Mouse (Mus musculus) CH12.LX (cell line): ENCODE measurements at regions not wholly inside any gene's neighbourhood (a gene's known extent, or its start where the extent isn't known, plus 50 kb on each side); places are given as distances from the start of the nearest gene placed in this dataset.

Experiments used
- DNase-seq: peaks from one replicate; pipeline ENCODE4 v3.0.0-alpha.2; 2013; ENCODE audit errors: extremely low read depth
- H3K27ac ChIP-seq: 2 replicates; pipeline ENCODE4 v1.5.1; 2012; ENCODE audit warnings: low read depth, mild to moderate bottlenecking, control low read depth, moderate library complexity; ENCODE audit not compliant: insufficient read depth
- H3K27me3 ChIP-seq: replicated peaks from 2 replicates; pipeline ENCODE3; 2012; ENCODE audit warnings: inconsistent platforms
- H3K36me3 ChIP-seq, 2 experiments: replicated peaks in 1 of 2; 2 replicates each; pipeline versions ENCODE3 to v1.6.1; 2012; ENCODE audit warnings: inconsistent platforms in 1 of 2, low read length in 1 of 2, mild to moderate bottlenecking in 1 of 2, mixed read lengths in 1 of 2, moderate library complexity in 1 of 2; ENCODE audit not compliant: control insufficient read depth in 1 of 2, insufficient read depth in 1 of 2
- H3K4me1 ChIP-seq, 2 experiments: 2 replicates each; pipeline ENCODE4 v1.6.1; 2012; ENCODE audit warnings: inconsistent platforms in 1 of 2, moderate library complexity in 1 of 2; ENCODE audit not compliant: insufficient read depth in 2 of 2, control insufficient read depth in 1 of 2
- H3K4me2 ChIP-seq: 2 replicates; pipeline ENCODE4 v1.6.1; 2012; ENCODE audit warnings: low read depth, mild to moderate bottlenecking, control low read depth; ENCODE audit not compliant: poor library complexity, insufficient read depth, severe bottlenecking
- H3K4me3 ChIP-seq, 3 experiments: fragments of 150-350 bp in 1 of 3; sonication (generic) in 1 of 3; replicated peaks in 1 of 3; 2 replicates each; pipeline versions ENCODE3 to v1.5.1; 2011 to 2012; ENCODE audit warnings: low read depth in 2 of 3, low read length in 2 of 3, mild to moderate bottlenecking in 2 of 3, moderate library complexity in 2 of 3, control low read depth in 1 of 3, improper control_type of control experiment in 1 of 3, inconsistent platforms in 1 of 3, mixed read lengths in 1 of 3; ENCODE audit not compliant: poor library complexity in 1 of 3
- H3K79me2 ChIP-seq: replicated peaks from 2 replicates; pipeline ENCODE4 v1.6.1; 2012; ENCODE audit warnings: mild to moderate bottlenecking, moderate library complexity; ENCODE audit not compliant: control insufficient read depth, poor library complexity, insufficient read depth, severe bottlenecking; ENCODE audit errors: extremely low read depth
- H3K9ac ChIP-seq: 2 replicates; pipeline ENCODE4 v1.6.1; 2012; ENCODE audit warnings: low read depth, mild to moderate bottlenecking, control low read depth, moderate library complexity; ENCODE audit not compliant: insufficient read depth
- H3K9me3 ChIP-seq: replicated peaks from 2 replicates; pipeline ENCODE3; 2012; ENCODE audit warnings: low read length, inconsistent platforms, mixed read lengths
- BHLHE40 ChIP-seq: IDR thresholded peaks from 2 replicates; pipeline ENCODE4 v1.6.1; 2011; ENCODE audit warnings: mild to moderate bottlenecking, low read depth, low read length, improper control_type of control experiment
- CHD1 ChIP-seq: IDR thresholded peaks from 2 replicates; pipeline ENCODE4 v1.6.1; 2012; ENCODE audit warnings: low read depth, low read length, improper control_type of control experiment, inconsistent platforms
- CHD2 ChIP-seq: IDR thresholded peaks from 2 replicates; pipeline ENCODE4 v1.6.1; 2011; ENCODE audit warnings: low read length, improper control_type of control experiment
- CTCF ChIP-seq, 2 experiments: IDR thresholded peaks in 1 of 2; conservative IDR thresholded peaks in 1 of 2; 2 replicates each; pipeline ENCODE4 v1.5.1; 2011 to 2012; ENCODE audit warnings: low read depth in 2 of 2, low read length in 2 of 2, improper control_type of control experiment in 1 of 2, inconsistent platforms in 1 of 2, mild to moderate bottlenecking in 1 of 2, moderate library complexity in 1 of 2
- E2F4 ChIP-seq: IDR thresholded peaks from 2 replicates; pipeline ENCODE4 v1.6.1; 2011; ENCODE audit warnings: low read depth, low read length, improper control_type of control experiment; ENCODE audit not compliant: insufficient replicate concordance
- ELF1 ChIP-seq: IDR thresholded peaks from 2 replicates; pipeline ENCODE4 v1.6.1; 2014; ENCODE audit warnings: low read depth, mild to moderate bottlenecking, inconsistent platforms, low read length, improper control_type of control experiment
- EP300 ChIP-seq: IDR thresholded peaks from 2 replicates; pipeline ENCODE4 v1.6.1; 2011; ENCODE audit warnings: low read length, improper control_type of control experiment
- ETS1 ChIP-seq: conservative IDR thresholded peaks from 2 replicates; pipeline ENCODE4 v1.6.1; 2012; ENCODE audit warnings: low read depth, mild to moderate bottlenecking, inconsistent platforms, low read length, improper control_type of control experiment, moderate library complexity
- GABPA ChIP-seq: IDR thresholded peaks from 2 replicates; pipeline ENCODE4 v1.6.1; 2012; ENCODE audit warnings: low read depth, low read length, improper control_type of control experiment, inconsistent platforms; ENCODE audit not compliant: insufficient replicate concordance
- HCFC1 ChIP-seq: IDR thresholded peaks from 2 replicates; pipeline ENCODE4 v1.6.1; 2012; ENCODE audit warnings: low read depth, mild to moderate bottlenecking, inconsistent platforms, low read length, improper control_type of control experiment
- IRF4 ChIP-seq: IDR thresholded peaks from 2 replicates; pipeline ENCODE4 v1.6.1; 2014; ENCODE audit warnings: low read depth, mild to moderate bottlenecking, inconsistent platforms, low read length, improper control_type of control experiment
- JUN ChIP-seq: IDR thresholded peaks from 2 replicates; pipeline ENCODE4 v1.6.1; 2011; ENCODE audit warnings: low read depth, mild to moderate bottlenecking, low read length, improper control_type of control experiment, moderate library complexity; ENCODE audit not compliant: insufficient read depth
- JUND ChIP-seq: conservative IDR thresholded peaks from 2 replicates; pipeline ENCODE4 v1.6.1; 2011; ENCODE audit warnings: low read depth, low read length, improper control_type of control experiment
- MAFK ChIP-seq: IDR thresholded peaks from 2 replicates; pipeline ENCODE4 v1.6.1; 2011; ENCODE audit warnings: low read length, improper control_type of control experiment; ENCODE audit not compliant: insufficient replicate concordance
- MAX ChIP-seq: IDR thresholded peaks from 2 replicates; pipeline ENCODE4 v1.6.1; 2011; ENCODE audit warnings: low read length, improper control_type of control experiment
- MEF2A ChIP-seq: IDR thresholded peaks from 2 replicates; pipeline ENCODE4 v1.6.1; 2014; ENCODE audit warnings: low read depth, mild to moderate bottlenecking, inconsistent platforms, low read length, improper control_type of control experiment, borderline replicate concordance
- MXI1 ChIP-seq: IDR thresholded peaks from 2 replicates; pipeline ENCODE4 v1.6.1; 2011; ENCODE audit warnings: mild to moderate bottlenecking, low read depth, low read length, improper control_type of control experiment
- MYC ChIP-seq: IDR thresholded peaks from 2 replicates; pipeline ENCODE4 v1.6.1; 2011; ENCODE audit warnings: low read depth, mild to moderate bottlenecking, improper control_type of control experiment, low read length
- NRF1 ChIP-seq: IDR thresholded peaks from 2 replicates; pipeline ENCODE4 v1.6.1; 2014; ENCODE audit warnings: low read depth, mild to moderate bottlenecking, inconsistent platforms, low read length, improper control_type of control experiment, moderate library complexity
- PAX5 ChIP-seq: IDR thresholded peaks from 2 replicates; pipeline ENCODE4 v1.6.1; 2012; ENCODE audit warnings: low read length, inconsistent platforms, mixed read lengths
- POLR2AphosphoS2 ChIP-seq: IDR thresholded peaks from 2 replicates; pipeline ENCODE4 v1.6.1; 2011; ENCODE audit warnings: low read depth, low read length, improper control_type of control experiment
- RAD21 ChIP-seq: IDR thresholded peaks from 2 replicates; pipeline ENCODE4 v1.6.1; 2011; ENCODE audit warnings: low read depth, mild to moderate bottlenecking, low read length, improper control_type of control experiment, moderate library complexity
- SIN3A ChIP-seq: IDR thresholded peaks from 2 replicates; pipeline ENCODE4 v1.6.1; 2012; ENCODE audit warnings: low read length, improper control_type of control experiment, inconsistent platforms
- TBP ChIP-seq: conservative IDR thresholded peaks from 2 replicates; pipeline ENCODE4 v1.6.1; 2011; ENCODE audit warnings: low read depth, low read length, improper control_type of control experiment
- TCF12 ChIP-seq: IDR thresholded peaks from 2 replicates; pipeline ENCODE4 v1.6.1; 2014; ENCODE audit warnings: low read depth, mild to moderate bottlenecking, inconsistent platforms, low read length, improper control_type of control experiment
- UBTF ChIP-seq: IDR thresholded peaks from 2 replicates; pipeline ENCODE4 v1.6.1; 2012; ENCODE audit warnings: low read depth, mild to moderate bottlenecking, inconsistent platforms, low read length, improper control_type of control experiment, moderate library complexity
- USF1 ChIP-seq: IDR thresholded peaks from 2 replicates; pipeline ENCODE4 v1.6.1; 2014; ENCODE audit warnings: low read depth, mild to moderate bottlenecking, inconsistent platforms, low read length, improper control_type of control experiment
- USF2 ChIP-seq: conservative IDR thresholded peaks from 2 replicates; pipeline ENCODE4 v1.6.1; 2011; ENCODE audit warnings: low read depth, low read length, improper control_type of control experiment
- ZKSCAN1 ChIP-seq: IDR thresholded peaks from 2 replicates; pipeline ENCODE4 v1.6.1; 2012; ENCODE audit warnings: low read depth, inconsistent platforms, low read length, improper control_type of control experiment, borderline replicate concordance
- ZMIZ1 ChIP-seq: IDR thresholded peaks from 2 replicates; pipeline ENCODE4 v1.6.1; 2012; ENCODE audit warnings: low read depth, mild to moderate bottlenecking, inconsistent platforms, low read length, improper control_type of control experiment
- ZNF384 ChIP-seq: IDR thresholded peaks from 2 replicates; pipeline ENCODE4 v1.6.1; 2012; ENCODE audit warnings: low read depth, low read length, improper control_type of control experiment, inconsistent platforms
- dilution Hi-C: fragments of 300-500 bp; cut with MboI; formaldehyde crosslinking; loops from 2 replicates; pipeline ENCODE4 v1.14.3; 2020; ENCODE audit warnings: low sequenced_read_pairs; ENCODE audit not compliant: extremely low pct_unique_long_range_greater_than_20kb, extremely low pct_ligation_motif_present
- in situ Hi-C: fragments of 300-500 bp; cut with MboI; formaldehyde crosslinking; loops from 3 replicates; pipeline ENCODE4 v1.14.3; 2019; ENCODE audit warnings: low sequenced_read_pairs, low pct_ligation_motif_present, low pct_unique_long_range_greater_than_20kb, mixed read lengths

- in situ Hi-C loops (no loop called here), dilution Hi-C loops (no loop called here)
- no peak overlapping the region for H3K27ac ChIP-seq
- H3K79me2 ChIP-seq: no peaks in the 10 kb centered on the region
- H3K4me3 ChIP-seq: no peak overlapping the region
- no peaks in the 10 kb centered on the region for H3K27me3 ChIP-seq
- H3K36me3 ChIP-seq: no peaks in the 10 kb centered on the region
- no peaks in the 10 kb centered on the region for H3K9me3 ChIP-seq
- no peaks in the 10 kb centered on the region for H3K4me1 ChIP-seq
- TF ChIP-seq GABPA: no peak
- TF ChIP-seq USF1: no peak
- TF ChIP-seq TBP: no peak
- TF ChIP-seq ETS1: no peak
- TF ChIP-seq ZKSCAN1: no peak
- no peak for TF ChIP-seq MYC
- TF ChIP-seq JUND: no peak
- no peak for TF ChIP-seq MAFK
- TF ChIP-seq ELF1: no peak
- TF ChIP-seq MXI1: no peak
- no peak for TF ChIP-seq E2F4
- TF ChIP-seq NRF1: no peak
- no peak for TF ChIP-seq RAD21
- TF ChIP-seq POLR2AphosphoS2: no peak
- no peak for TF ChIP-seq TCF12
- TF ChIP-seq IRF4: no peak
- TF ChIP-seq UBTF: no peak
- TF ChIP-seq MEF2A: no peak
- TF ChIP-seq CHD1: no peak
- TF ChIP-seq ZNF384: no peak
- no peak for DNase-seq
- no peak overlapping the region for H3K9ac ChIP-seq
- H3K4me2 ChIP-seq: no peak overlapping the region
These were observed 180.8 kb upstream of the Gdnf start for GRCm38 (mm10) chr15:7629826-7630225.

- TF ChIP-seq MAX: no peak
- TF ChIP-seq SIN3A: no peak
- no peak for TF ChIP-seq EP300
- no peak for TF ChIP-seq BHLHE40
- no peak for TF ChIP-seq MEF2A
- no peak for TF ChIP-seq RAD21
- no peak for TF ChIP-seq PAX5
- no peak for TF ChIP-seq CTCF (conservative IDR thresholded peaks at IDR 0.05 in 1 of 2, IDR thresholded peaks at IDR 0.05 in 1 of 2; ENCODE audit: low read depth in 2 of 2, low read length in 2 of 2)
- TF ChIP-seq JUN: no peak
- TF ChIP-seq USF2: no peak
- TF ChIP-seq HCFC1: no peak
- no peak for TF ChIP-seq UBTF
- no peak for TF ChIP-seq CHD2
- no peak for TF ChIP-seq ZMIZ1
- DNase-seq: no peak
- no peaks in the 10 kb centered on the region for H3K9me3 ChIP-seq
- H3K4me3 ChIP-seq: no peak overlapping the region
- no peak overlapping the region for H3K4me2 ChIP-seq
- H3K27ac ChIP-seq: no peak overlapping the region
- no peaks in the 10 kb centered on the region for H3K36me3 ChIP-seq
- H3K4me1 ChIP-seq: no peaks in the 10 kb centered on the region
- in situ Hi-C loops: no loop called here
- no peaks in the 10 kb centered on the region for H3K79me2 ChIP-seq
- dilution Hi-C loops: no loop called here
- H3K9ac ChIP-seq: no peak overlapping the region
- H3K27me3 ChIP-seq: no peaks in the 10 kb centered on the region
These were observed 175.4 kb upstream of the Gdnf start for GRCm38 (mm10) chr15:7635234-7635633.
